Mouse (Mus musculus) intestine, embryonic 16.5 days (tissue): Measurements from ENCODE around the gene Fbxw9. TPM values are rescaled to one million over a fixed set of nuclear protein-coding genes. Genes with fewer than 3 reads are reported as not detected.

ENCODE experiments used
- ATAC-seq: fragments of 200-750 bp; cut with Nextera tagmentation; 2 replicates; pipeline ENCODE4 v1.8.0; 2017; ENCODE audit warnings: moderate TSS enrichment, moderate library complexity
- H3K27ac ChIP-seq: fragments of 300-500 bp; sonication (generic); 2 replicates; pipeline ENCODE4 v1.5.1; 2014; ENCODE audit warnings: mild to moderate bottlenecking, low read length
- H3K27me3 ChIP-seq: fragments of 300-500 bp; sonication (generic); replicated peaks from 2 replicates; pipeline ENCODE4 v1.6.1; 2014; ENCODE audit warnings: low read length, control low read depth, mixed read lengths; ENCODE audit not compliant: control insufficient read depth, insufficient read depth
- H3K36me3 ChIP-seq: fragments of 300-500 bp; sonication (generic); 2 replicates; pipeline ENCODE4 v1.6.1; 2014; ENCODE audit warnings: low read length, control low read depth; ENCODE audit not compliant: control insufficient read depth, insufficient read depth
- H3K4me1 ChIP-seq: fragments of 300-500 bp; sonication (generic); 2 replicates; pipeline ENCODE4 v1.6.1; 2014; ENCODE audit warnings: low read length, control low read depth, mixed read lengths; ENCODE audit not compliant: control insufficient read depth, insufficient read depth
- H3K4me2 ChIP-seq: fragments of 300-500 bp; sonication (generic); 2 replicates; pipeline ENCODE4 v1.6.1; 2014; ENCODE audit warnings: low read depth, low read length, control low read depth
- H3K4me3 ChIP-seq: fragments of 300-500 bp; sonication (generic); 2 replicates; pipeline ENCODE4 v1.5.1; 2014; ENCODE audit warnings: mild to moderate bottlenecking, low read length
- H3K9ac ChIP-seq: fragments of 300-500 bp; sonication (generic); 2 replicates; pipeline ENCODE4 v1.6.1; 2014; ENCODE audit warnings: low read depth, low read length
- H3K9me3 ChIP-seq: fragments of 300-500 bp; sonication (generic); 2 replicates; pipeline ENCODE4 v1.6.1; 2016; ENCODE audit warnings: low read length, control low read depth; ENCODE audit not compliant: control insufficient read depth
- WGBS: fragments of 180-500 bp; shearing (Covaris S2); extraction: QIAGEN DNeasy Blood & Tissue Kit; methylation state at CpG from one replicate; pipeline ENCODE4 v1.1.7; 2014; 5-methylcytosine and 5-hydroxymethylcytosine counted together
- polyA plus RNA-seq: library from polyadenylated mRNA; unstranded; fragments of >200 nt; fragmentation: Nextera tagmentation; extraction: Ambion mirVana; gene quantifications from 2 replicates; pipeline ENCODE4 v1.2.1, GENCODE M21; 2015

The Fbxw9 gene
- polyA plus RNA-seq, 1 experiment from 2014 or later = 30.7 TPM

DNA sequence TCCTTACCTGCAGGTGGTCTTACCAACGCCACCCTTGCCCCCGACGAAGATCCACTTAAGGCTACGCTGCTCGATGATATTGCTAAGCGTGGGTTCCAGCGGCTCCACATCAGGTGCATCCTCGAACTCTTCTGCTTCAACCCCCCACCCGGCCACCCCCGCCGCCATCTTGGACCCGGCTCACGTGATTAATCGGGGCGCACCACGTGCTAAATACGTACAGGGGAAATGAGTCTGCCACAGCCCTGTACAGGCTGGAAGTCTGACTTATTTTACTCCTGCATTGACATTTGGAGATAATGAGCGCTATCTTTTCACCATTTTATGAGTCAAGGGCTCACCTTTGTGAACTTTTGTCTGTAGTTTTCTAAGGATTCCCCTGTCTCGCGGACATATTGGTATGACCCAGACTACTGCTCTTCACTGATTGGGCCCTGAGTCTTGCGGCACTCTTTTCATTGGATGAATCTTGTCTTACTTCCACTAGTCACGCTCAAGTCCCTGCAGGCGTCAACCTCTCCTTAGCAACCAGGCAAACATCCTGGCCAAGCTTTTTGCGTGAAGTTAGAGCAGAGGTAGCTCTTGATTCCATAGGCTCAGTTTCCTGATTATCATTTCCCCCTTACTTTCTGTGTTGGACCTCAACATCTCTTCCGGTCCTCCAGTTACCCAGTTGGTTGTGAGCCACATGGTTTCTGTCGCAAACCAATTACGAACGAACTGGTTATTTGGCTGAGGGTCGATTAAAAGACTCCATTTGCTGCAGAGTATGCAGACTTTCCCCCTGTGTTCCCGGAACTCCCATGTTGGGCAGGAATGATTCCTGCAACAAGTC is 34.5 kb upstream of the Fbxw9 start, which contains the start of gene Asna1:
Asna1 (minus strand) TSS at position 184 of the 835 bp plus-strand sequence.
- peak; percentile 89 for ATAC-seq
- peaks cover 9% of the 10 kb centered on the region for H3K36me3 ChIP-seq
- H3K9me3 ChIP-seq = no peaks in the 10 kb centered on the region
- peak within 1 kb of the TSS; percentile 73 for H3K9ac ChIP-seq
- H3K4me1 ChIP-seq = peaks cover 33% of the 10 kb centered on the region
- no peaks in the 10 kb centered on the region for H3K27me3 ChIP-seq
- WGBS = 4% methylated on average over 30 of the region's 30 CpGs
- H3K27ac ChIP-seq = peak within 1 kb of the TSS; percentile 79
- H3K4me3 ChIP-seq = peak within 1 kb of the TSS; percentile 67
- H3K4me2 ChIP-seq = peak within 1 kb of the TSS; percentile 81

- peak within 1 kb of the TSS; percentile 97 for H3K4me3 ChIP-seq
- H3K9ac ChIP-seq = peak within 1 kb of the TSS; percentile 99
- peaks cover 33% of the 10 kb centered on the region for H3K4me1 ChIP-seq
- H3K9me3 ChIP-seq = no peaks in the 10 kb centered on the region
- ATAC-seq = peak; percentile 82
- peak within 1 kb of the TSS; percentile 90 for H3K27ac ChIP-seq
- H3K36me3 ChIP-seq = peaks cover 13% of the 10 kb centered on the region
- H3K27me3 ChIP-seq = no peaks in the 10 kb centered on the region
- under 1% methylated on average over 75 of the region's 75 CpGs for WGBS
- peak within 1 kb of the TSS; percentile 71 for H3K4me2 ChIP-seq
Measured at GRCm38 (mm10) chr8:85026670-85027515, 33.0 kb upstream of the Fbxw9 start, which contains the start of gene Trir. Trir (plus strand) TSS chr8:85026823.

GRCm38 (mm10) chr8:85027516-85027855 is 32.4 kb upstream of the Fbxw9 start:
- Histone ChIP-seq H3K4me3 (peak overlapping the region; percentile 97), H3K4me1 (peaks cover 33% of the 10 kb centered on the region), H3K4me2 (peak overlapping the region; percentile 54), H3K27ac (peak overlapping the region; percentile 90), H3K36me3 (peaks cover 15% of the 10 kb centered on the region), H3K27me3 (no peaks in the 10 kb centered on the region), H3K9ac (peak overlapping the region; percentile 99), H3K9me3 (no peaks in the 10 kb centered on the region)
- WGBS = under 1% methylated on average over 13 of the region's 13 CpGs
- no peak for ATAC-seq

DNA sequence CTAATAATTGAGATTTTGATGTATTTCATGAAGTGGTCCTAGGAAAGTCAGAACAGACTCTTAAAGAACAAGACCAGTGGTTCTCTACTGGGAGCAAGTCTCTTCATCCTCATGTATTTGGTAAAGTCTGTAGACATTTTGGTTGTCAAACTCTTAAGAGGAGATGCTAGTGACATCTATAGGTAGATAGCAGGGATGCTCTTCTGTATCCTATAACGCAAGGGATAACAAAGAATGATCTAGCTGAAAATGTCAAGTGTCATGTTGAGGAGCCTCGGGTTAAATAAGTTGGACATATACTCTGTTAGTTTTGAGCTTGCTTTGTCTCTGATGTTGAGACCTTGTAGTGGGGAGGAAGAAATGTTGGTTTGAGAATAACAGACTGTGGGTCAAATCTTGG is 31.9 kb upstream of the Fbxw9 start:
- Histone ChIP-seq H3K9me3 (no peaks in the 10 kb centered on the region), H3K4me3 (peak overlapping the region; percentile 97), H3K4me2 (peak overlapping the region; percentile 54), H3K27ac (no peak overlapping the region), H3K36me3 (peaks cover 15% of the 10 kb centered on the region), H3K27me3 (no peaks in the 10 kb centered on the region), H3K9ac (peak overlapping the region; percentile 99), H3K4me1 (peaks cover 33% of the 10 kb centered on the region)
- WGBS = 20% methylated on average over 2 of the region's 2 CpGs
- ATAC-seq = no peak

DNA sequence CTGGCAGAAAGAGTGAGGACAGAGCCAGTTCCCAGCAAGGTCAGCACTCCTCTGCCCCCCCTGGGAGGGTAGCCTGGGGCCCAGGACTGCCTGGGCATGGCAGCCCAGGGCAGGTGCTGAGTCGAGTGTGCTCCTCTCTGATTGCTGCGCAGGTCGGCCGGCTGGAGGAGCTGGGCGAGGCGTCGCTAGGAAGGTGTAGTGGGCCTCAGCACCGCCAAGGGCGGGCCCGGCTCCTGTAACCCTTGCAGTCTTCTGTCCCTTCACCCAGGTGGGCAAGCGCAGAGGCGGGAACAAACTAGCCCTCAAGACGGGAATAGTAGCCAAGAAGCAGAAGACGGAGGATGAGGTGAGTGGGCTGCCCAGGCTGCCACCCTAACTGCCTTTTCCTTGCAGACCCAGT is 30.6 kb upstream of the Fbxw9 start:
- H3K27me3 ChIP-seq = no peaks in the 10 kb centered on the region
- H3K9me3 ChIP-seq = no peaks in the 10 kb centered on the region
- peak overlapping the region; percentile 99; the same call in 1 of the 2 replicates for H3K9ac ChIP-seq
- 71% methylated on average over 14 of the region's 14 CpGs for WGBS
- no peak for ATAC-seq
- H3K4me3 ChIP-seq = peak overlapping the region; percentile 97; the same call in 1 of the 2 replicates
- H3K4me2 ChIP-seq = peak overlapping the region; percentile 54
- peaks cover 15% of the 10 kb centered on the region for H3K36me3 ChIP-seq
- 0 out of 2 replicates have a peak overlapping the region, but pooled peaks have one; percentile 19 for H3K27ac ChIP-seq
- H3K4me1 ChIP-seq = peaks cover 26% of the 10 kb centered on the region

- H3K27ac ChIP-seq = no peak overlapping the region
- peaks cover 15% of the 10 kb centered on the region for H3K36me3 ChIP-seq
- H3K27me3 ChIP-seq = no peaks in the 10 kb centered on the region
- H3K4me2 ChIP-seq = no peak overlapping the region
- H3K4me3 ChIP-seq = no peak overlapping the region
- peaks cover 24% of the 10 kb centered on the region for H3K4me1 ChIP-seq
- 76% methylated on average over 4 of the region's 4 CpGs for WGBS
- no peaks in the 10 kb centered on the region for H3K9me3 ChIP-seq
- no peak for ATAC-seq
- H3K9ac ChIP-seq = no peak overlapping the region
Measured at GRCm38 (mm10) chr8:85032622-85033311, 27.1 kb upstream of the Fbxw9 start.

- WGBS = 48% methylated on average over 1 of the region's 1 CpGs
- no peak for ATAC-seq
- Histone ChIP-seq H3K4me3 (no peak overlapping the region), H3K4me2 (no peak overlapping the region), H3K9me3 (no peaks in the 10 kb centered on the region), H3K27ac (no peak overlapping the region), H3K27me3 (no peaks in the 10 kb centered on the region), H3K36me3 (peaks cover 15% of the 10 kb centered on the region), H3K9ac (no peak overlapping the region), H3K4me1 (peaks cover 20% of the 10 kb centered on the region)
Measured at GRCm38 (mm10) chr8:85033867-85034266, 26.0 kb upstream of the Fbxw9 start.

DNA sequence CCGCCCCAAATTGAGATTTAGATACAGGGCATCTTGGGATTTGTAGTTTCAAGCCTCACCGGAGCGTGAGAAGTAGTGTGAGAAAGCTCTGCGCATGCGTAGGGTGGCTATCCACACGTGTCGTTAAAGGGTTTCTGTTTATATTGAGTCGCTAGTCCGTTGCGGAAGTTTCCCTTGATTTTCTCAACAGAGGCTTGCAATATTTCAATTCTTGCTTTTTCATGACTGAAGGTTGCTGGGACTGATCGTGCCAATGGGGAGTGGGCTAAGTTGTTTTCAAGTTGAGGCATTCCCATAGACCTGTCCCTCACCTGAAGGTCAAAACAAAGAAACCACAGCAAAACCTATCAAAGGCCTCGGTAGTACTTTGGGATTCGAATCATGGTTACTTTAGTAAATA is 25.1 kb upstream of the Fbxw9 start:
- H3K9ac ChIP-seq = peak overlapping the region; percentile 75

More for the DNA sequence above, 25.1 kb upstream of the Fbxw9 start:
- Histone ChIP-seq H3K9me3 (no peaks in the 10 kb centered on the region), H3K4me2 (peak overlapping the region; percentile 81), H3K4me3 (peak overlapping the region; percentile 84), H3K27ac (peak overlapping the region; percentile 84), H3K36me3 (peaks cover 13% of the 10 kb centered on the region), H3K4me1 (peaks cover 16% of the 10 kb centered on the region), H3K27me3 (no peaks in the 10 kb centered on the region)
- ATAC-seq = no peak
- WGBS = 1% methylated on average over 13 of the region's 13 CpGs
